Mouse (Mus musculus) ES-E14 (cell line): ENCODE measurements around the gene Colec11.

Experiments
- CHD2 ChIP-seq: IDR thresholded peaks from 2 replicates; pipeline ENCODE4 v1.6.1; 2014; ENCODE audit warnings: mild to moderate bottlenecking, low read depth, low read length, inconsistent platforms
- HCFC1 ChIP-seq: IDR thresholded peaks from 2 replicates; pipeline ENCODE4 v1.6.1; 2012; ENCODE audit warnings: low read length, inconsistent platforms, borderline replicate concordance; ENCODE audit not compliant: insufficient read depth
- ZC3H11A ChIP-seq: IDR thresholded peaks from 2 replicates; pipeline ENCODE4 v1.6.1; 2012; ENCODE audit warnings: low read depth, mild to moderate bottlenecking, inconsistent platforms, low read length, borderline replicate concordance
- ZNF384 ChIP-seq: IDR thresholded peaks from 2 replicates; pipeline ENCODE4 v1.6.1; 2012; ENCODE audit warnings: low read depth, low read length, inconsistent platforms

DNA sequence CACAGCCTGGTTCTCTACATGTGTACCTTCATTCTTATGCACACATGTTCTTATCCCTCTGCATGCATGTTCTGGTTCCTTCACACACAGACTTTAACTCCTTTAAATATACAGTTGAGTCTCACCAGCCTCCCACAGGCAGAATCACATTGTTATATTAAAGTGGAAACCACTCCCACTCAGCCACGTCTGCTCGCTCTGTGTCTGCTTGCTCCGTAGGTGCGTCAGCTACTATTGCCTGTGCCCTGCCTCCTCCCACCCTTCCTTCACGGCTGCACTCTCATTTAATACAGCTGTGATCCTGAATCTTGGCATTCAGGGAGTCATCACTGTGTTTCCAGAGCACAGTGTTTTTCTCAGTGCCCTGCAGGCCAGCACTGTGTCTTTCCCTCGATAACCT is 10.8 kb downstream of the Colec11 start:
- TF ChIP-seq HCFC1 (no peak), ZNF384 (no peak), ZC3H11A (no peak), CHD2 (no peak)
